Mouse (Mus musculus): ENCODE measurements around the gene Idh1.

The Idh1 gene

DNA sequence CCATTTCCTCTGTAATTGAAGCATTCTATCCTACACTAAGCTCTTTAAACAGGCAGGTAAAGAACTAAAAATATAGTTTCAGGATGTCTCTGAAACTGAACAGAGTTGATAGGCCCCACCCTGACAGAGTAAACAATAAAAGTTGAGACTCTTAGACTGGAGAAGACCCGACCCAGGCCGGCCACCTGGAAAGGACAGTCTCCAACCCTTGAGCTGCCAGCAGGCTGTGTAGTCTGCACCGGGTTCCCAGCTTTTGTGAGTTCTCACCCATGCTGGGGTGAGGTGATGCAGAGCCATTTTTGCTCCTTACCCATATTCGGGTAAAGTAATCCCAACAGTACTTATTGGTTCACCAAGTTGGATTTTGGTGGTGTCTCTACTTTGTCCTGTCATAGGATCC is 10.1 kb downstream of the Idh1 start:
- no peak for DNase-seq

DNA sequence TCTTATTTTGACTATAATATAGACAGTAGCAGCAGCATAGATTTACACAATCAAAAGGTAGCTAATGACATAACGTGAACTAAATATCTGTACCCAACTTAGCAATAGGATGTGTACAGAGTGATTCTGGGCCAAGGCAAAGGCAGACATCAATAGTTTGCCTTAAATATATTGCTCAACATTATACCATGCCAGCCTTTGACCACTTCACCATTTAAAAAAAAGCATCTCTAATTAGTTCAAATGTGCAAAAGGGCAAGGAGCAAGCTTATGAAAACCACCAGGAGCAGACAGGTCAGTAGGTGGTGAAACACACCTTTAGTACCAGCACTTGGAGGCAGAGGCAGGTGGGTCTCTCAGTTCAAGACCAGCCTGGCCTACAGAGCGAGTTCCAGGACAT is 12.6 kb downstream of the Idh1 start:
- DNase-seq = no peak

DNA sequence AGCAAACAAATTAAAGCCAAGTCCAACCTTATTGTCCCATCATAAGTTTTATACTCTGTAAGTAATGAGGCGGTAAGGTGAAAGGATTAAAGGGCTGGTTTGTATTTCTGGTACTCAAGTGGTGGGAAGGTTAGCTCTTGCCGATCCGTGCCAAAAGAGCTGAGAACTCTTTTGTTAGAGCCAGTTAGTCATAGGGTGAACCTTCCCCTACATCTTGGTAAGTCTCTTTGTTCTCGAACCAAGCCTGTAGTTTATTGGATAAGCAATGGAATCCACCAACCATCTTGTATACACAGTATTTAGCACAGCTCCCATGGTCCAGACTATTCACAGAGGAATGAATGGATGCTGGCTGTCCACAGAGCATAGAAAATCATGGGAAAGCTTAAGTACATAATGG is 14.7 kb downstream of the Idh1 start:
- DNase-seq = no peak

DNA sequence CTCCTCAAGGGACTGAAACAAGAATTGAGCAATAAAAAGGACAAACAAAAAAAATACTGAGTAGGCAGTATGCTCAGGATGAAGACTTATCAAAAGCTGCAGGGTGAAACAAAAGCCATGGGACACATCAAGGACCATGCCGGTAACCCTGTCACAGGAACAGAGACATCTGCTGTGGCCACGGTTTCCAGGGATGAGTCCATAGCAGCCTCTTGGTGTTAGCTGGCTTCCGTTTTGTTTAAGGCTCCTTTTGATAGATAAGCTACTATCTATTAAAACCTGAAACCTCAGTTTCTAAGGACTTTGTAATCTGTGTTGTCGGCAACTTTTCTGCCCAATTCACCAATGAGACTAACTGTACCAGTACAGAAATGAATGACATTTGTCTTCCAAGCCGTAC is 16.4 kb downstream of the Idh1 start:
- DNase-seq = no peak

DNA sequence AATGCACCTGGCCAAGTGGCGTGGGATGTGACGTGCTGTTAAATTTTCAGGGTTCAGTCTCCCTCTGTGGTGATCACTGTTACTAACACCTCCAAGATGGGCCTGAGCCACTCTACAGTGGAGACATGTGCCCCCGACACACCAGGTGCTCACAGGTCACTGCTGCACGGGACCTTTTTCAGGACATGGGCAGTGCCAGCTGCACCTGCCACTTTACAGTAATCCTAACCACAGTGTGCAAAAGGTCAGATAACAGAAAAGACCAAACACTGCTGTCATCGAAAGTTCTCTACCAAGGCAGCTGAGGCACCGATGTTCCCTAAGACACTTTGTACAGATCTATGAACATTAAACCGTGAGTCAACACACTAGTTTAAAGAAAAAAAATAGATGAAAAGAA is 16.8 kb downstream of the Idh1 start:
- DNase-seq = no peak

DNA sequence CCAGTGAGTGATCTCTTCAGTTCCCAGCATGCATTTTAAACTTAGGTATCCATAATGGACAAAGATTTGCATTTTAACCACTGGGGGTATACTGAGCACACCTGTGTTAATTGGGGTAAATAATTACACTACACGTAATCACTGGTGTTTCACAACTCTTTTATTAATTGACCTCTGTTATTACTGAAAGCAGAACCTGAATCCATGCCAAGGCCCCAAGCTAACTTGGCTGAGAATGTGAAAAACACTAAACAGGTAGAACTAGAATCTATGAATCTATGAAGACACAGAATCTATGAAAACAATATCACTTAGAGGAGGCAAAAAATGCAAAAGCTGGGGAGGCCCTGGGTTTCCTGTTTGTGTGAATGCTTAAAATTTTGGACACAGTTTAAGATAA is 18.8 kb downstream of the Idh1 start:
- no peak for DNase-seq

DNA sequence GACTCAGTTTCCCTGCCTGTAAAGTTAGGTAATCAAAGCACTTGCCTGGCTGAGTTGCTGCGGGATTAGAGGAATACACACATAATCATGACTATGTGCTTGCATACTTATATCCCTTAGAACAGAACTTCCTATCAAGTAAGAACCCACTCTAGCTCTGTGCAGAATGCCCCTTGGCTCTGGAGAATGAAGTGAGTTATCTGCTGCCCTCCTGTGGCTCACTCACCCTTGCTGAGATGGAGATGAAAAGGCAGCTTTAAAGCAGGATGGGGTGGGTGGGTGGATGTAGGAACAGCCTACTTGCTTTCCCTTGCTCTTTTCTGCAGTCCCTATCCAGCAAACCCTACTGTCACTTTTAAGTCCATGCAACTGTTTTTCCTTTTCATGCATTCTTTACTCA is 24.1 kb downstream of the Idh1 start:
- peak; percentile 16 for DNase-seq

DNA sequence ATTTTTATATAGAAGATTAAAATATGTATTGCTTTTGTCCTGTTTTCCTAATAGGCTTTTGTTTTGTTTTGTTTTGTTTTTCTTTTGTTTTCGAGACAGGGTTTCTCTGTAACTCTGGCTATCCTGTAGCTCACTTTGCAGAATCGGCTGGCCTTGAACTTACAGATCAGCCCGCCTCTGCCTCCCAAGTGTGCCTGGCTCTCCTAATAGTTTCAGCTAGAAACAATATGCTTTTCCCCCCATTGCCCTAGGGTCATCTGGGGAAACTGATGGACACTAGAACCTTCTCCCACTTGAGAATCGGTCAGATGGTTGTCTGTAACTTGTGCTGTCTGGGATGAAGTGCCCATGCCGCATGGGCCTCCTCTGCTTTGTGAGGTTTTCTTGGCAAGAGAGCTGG is 30.2 kb downstream of the Idh1 start:
- no peak for DNase-seq

DNA sequence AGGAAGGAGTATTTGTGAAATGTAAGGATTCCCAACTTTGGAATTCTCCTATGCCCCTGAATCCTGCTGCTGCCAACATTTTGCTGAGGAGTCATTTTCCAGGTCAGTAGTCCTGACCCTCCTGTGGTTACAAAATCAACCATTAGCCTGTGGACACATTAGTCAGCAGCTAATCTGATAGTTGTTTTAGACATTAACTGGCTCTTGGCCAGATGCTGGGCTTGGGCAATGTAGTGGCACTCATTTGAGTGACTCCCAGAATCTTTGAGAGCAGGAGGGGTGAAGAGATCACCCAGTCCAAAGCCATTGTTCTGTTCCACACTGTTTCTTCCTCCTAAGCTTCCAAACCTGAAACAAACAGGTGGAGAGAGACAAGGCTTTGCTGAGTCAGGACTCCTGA is 31.5 kb downstream of the Idh1 start:
- DNase-seq = no peak

DNA sequence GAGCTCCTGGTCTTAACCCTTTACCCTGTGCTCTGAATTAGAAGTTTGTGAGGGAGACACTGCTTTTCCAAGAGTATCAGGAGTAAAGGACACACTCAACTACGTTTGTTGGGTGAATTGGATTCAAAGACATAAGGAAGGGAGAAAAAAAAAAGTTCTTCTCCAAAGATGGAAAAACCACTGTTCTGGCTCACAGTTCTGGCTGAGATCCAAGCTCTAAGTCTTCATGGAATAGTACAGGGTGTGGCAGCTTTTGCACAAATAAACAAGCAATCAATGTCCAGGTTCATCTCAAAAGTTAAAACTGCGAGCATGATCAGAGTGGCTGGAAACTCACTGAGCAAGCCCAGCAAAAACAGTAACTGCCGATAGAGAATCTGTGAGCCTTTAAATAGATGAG is 38.3 kb downstream of the Idh1 start:
- no peak for DNase-seq

DNA sequence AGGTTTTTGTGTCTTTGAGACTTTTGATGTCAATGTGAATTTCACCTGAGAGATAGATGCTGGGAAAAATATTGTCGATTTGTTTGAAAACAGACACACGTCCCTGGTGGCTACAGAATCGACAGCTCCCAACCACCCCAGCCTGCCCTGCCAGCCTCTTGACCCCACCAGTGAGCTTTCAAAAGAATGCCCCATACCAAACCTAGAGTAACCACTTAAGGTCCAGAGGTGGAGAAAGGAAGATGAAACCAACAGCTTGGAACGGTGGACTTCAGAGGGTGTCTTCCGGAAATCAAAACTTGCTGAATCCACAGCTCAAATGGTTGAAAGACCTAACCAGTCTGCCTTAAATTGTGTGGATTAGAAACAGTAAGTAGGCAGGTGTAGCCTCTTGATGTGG is 39.0 kb downstream of the Idh1 start:
- DNase-seq = no peak

DNA sequence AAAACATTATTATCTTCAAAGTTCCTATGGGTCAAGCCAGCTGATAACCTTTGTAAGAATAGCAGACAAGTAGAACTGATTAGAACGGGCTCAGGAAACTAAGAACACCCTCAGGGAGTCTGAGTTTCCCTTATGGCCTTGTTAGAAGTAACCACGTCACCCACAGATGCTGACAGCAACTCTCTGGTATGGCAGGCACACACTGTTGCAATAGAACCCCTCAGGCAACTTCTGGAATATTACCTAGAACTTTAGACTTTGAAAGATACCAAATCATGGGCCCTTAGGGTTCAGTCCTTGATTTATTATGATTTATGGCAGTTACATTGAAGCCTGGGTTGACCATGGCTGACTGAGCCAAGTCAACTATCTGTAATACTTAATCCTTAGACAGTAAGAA is 39.7 kb downstream of the Idh1 start:
- DNase-seq = no peak

DNA sequence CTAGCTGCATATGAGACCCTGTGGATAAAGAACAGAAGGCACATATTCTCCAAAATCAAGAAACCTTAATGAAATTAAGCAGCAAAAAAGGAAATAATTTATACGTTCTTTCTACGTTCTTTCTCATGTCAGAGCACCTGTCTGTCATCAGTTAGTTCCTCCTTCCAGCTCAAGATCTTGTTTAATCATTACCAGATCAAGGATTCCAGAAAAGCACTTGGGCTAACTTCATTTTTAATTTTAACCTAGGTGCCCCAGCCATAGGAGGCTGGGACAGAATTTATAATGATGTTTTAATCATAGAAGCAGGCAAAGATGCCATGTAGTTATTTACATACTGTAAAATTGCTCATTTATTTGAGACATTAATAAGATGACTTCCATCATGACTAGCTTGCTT is 41.5 kb downstream of the Idh1 start:
- no peak for DNase-seq

DNA sequence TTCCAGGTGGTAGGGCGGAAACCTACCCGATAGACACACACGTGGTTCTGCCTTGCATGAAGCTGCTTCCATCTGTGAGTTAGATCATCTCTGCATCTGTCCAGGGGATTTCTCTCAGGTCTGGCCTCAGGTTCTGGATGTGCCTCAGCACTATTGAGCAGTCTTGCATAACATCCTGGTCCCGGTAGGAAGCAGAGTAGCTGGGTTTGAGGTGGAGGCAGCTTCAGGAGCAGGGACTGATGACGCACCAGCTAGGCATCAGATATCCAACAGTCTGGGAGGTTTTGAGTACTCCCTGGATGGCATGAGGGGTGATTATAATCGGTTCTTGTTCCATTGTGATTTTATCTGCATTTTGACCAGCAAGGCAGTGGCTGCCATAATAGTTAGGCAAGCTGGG is 48.7 kb downstream of the Idh1 start:
- no peak for DNase-seq

DNA sequence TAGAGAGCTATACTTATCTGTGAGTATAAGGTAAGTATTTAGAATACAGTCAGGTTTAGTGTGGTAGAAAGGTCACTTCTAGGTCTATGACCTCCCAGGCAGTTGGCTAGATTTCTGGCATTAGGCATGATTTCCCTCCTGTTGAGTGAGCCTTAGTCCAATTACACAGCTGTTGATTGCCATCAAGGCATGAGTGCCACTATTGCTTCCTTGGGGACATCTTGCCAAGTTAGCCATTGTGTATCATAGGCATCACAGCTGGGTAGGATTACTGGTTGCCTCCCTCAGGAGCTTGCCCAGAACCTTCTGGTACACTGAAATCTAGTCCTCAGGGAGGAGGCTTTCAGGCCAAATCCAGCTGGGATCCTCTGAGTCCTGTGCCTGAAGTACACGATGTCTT is 53.5 kb downstream of the Idh1 start:
- no peak for DNase-seq

DNA sequence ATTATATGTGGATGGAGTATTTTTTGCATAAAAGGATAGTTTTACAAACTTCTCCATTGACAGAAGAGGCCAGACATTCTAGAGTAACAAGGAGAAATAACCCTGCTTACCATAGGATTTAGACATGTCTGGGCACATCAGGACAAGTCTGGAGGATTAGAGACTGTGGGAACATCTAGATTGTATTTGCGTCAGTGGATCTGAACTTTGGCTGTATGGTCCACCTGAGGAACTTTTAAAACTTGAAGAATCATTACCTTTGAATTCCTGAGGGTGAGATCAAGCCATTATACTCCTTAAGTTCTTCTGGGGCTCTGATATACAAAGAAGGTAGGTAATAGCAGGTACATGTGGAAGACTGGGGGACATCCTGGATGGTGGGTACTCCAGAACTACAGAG is 54.6 kb downstream of the Idh1 start:
- DNase-seq = no peak

DNA sequence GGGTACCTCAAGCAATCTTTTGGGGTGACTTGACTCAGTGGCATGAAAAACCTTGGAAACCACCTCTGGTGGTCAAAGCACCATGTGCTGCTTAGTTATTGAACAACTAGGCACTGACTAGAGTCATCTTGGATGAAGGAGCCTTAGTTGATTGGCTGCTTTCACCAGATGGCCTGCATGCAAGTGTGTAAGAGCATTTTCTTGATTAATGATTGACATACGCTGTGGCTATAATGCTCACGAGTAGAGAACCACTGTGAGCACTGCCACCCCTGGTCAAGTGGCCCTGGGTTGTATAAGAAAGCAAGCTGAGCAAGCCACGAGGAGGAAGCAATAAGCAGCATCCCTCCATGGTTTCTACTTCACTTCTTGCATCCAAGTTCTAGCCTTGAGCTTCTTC is 56.1 kb downstream of the Idh1 start:
- no peak for DNase-seq

DNA sequence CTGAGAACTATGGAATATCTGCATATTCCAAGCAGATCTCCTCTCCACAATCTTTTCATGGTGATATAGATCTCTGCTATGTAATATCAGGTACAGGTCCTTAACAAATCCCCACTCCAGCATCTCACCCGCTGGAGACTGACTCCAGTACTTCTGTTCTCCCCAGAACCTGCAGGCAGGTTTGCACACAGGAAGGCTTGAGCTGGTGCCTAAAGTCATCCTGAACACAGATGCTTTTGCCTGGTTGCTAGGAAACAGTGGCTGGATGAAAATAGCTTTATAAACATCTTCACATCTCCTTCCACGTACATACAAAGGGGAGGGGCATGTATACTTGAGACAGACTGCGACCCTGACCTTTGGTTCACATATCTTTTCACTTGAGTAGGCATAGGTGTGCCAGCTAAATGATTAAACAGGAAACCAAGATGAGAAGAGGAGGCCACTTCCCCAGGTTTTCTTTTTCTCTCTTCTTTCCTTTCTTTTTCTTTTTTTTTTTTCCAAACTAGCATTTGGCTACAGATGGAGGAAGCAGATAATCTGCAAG is 56.6 kb downstream of the Idh1 start:
- no peak for DNase-seq

DNA sequence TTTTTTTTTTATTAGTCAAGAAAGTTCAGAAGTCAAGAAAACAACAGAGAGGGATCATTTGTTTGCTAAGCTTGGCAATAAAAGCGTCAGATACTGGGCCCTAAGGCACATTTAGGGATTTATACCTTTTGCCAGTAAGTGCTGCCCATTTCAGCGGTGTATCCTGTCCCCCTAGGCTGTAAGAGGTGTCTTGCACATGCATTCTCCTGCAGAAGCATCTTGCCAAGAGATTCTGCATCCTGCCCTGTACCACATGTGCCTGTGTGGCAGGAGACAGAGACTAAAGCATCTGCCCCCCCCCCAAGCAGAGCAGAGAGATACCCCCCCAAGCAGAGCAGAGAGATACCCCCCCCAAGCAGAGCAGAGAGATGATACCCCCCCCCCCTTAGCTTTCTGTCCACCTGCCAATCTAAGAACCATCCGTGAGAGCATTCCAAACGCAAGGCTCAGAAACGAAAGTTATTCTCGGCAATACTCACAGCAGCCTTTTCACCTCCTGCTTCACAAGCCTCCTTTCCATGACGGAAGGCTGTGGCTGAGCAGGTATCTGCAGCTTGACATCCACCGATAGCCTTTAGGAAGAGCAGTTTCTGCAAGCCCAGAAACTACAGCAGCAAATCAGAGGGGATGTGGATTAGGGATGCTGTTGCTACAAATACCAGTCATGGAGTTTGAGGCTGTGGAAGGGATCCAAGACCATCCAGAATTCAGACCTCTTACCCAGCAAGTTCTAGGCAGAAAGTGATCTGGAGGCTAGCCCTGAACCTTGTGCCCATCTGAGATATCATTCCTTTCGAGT is 63.5 kb downstream of the Idh1 start, which contains the start of gene D630023F18Rik:
D630023F18Rik (minus strand) TSS at position 641 of the 799 bp plus-strand sequence.
- no peak for DNase-seq

DNA sequence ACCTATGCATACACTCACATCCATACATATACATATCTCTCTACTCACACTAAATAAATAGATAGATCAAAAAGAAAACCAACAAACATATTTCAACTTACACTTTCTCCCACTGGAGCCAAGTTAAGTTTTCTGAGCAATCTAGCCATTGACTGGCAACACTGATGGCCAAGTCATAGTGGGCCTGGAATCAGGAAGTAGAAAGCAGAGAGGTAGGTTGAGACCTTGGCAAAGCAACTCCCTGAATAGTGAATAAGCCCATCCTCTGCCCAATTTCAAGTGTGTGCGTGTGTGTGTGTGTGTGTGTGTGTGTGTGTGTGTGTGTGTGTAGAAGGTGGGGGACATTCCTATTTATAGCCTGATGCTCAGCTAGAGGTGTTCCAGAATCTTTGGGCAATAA is 66.9 kb downstream of the Idh1 start, which contains the start of gene Gm28845:
Gm28845 (minus strand) TSS at position 121 of the 400 bp plus-strand sequence.
- DNase-seq = no peak

DNA sequence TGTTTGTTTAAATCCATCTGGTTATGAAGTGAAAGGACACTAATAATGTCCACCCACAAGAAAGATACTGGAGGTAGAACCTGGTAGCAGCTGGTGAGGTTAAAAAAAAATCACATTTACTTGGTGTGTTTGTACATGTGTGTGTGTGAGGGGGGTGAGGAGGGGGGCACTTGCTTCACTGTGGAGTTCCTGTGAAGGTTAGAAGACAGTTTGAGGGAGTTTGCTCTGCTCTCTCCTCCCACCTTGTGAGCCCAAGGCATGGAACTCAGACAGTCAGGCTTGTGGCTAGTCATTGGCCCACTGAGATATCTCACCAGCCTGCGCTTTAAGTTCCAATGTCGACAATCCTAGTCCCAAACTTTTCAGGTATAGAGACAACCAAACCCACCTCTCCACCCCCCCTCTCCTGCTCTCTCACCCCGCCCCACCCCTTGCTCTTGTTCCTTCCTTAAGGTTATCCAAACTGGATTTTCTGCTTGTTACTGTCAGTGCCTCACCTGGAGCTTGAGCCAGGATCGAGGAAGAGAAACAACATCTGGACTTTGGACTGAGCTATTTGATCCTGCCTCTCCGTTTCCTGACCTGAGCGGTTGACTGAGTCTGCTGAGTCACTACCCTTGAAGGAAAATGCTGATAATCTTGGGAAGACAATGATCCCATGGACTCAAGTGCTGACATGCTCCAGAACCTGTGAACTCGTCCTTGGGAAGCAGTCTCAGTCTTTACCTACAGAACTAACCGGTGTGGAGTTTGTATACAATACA is 68.0 kb downstream of the Idh1 start:
- no peak for DNase-seq

DNA sequence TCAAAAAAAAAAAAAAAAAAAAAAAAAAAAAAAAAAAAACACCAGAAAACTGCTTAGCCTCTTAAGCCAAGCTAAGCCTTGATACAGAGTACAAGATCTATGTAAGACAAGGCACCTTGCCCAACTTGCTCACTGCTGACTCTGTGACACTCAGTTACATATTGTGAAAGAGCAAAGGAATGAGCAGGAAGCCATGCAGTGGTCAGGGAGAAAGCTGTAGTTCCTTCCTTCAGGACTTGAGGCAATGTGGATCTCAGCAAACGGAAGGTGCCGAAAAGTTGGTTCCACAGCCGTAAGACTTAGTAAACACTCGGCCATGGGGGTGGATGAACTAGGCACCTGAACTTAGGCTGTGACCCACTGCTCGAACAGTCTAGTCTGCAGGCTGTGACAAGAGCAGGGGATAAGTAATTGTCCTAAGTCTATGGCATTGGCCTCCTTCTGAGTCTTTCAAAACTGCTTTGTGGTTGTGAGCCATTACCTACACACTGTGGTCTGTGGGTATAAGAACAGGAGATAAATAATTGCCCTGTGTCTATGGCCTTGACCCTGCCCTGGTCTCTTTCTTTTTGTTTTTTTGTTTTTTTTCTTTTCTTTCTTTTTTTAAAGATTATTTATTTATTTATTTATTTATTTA is 72.6 kb downstream of the Idh1 start:
- no peak for DNase-seq

DNA sequence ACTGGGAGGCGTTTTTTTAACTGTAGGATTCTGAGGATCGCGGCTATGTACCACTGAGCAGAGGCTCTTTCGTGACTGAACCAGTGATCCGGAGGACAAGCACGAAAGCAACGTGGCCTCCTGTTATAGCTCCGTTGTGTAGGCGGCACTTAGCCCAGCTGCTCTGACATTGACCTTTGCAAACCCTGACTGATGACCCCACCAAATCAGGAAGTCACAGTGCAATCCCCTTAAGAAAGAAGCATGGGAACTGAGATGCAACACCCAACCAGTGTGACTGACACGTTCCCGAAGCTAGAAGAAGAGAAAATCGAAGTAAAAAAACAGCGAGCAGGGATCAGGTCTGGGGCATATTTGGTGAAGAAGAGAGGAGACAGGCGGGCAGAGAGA is 73.5 kb downstream of the Idh1 start:
- DNase-seq = no peak

Data from right cerebral cortex, postnatal 4 days (tissue).